Mouse (Mus musculus): ENCODE results near the gene Lef1. TPM values are rescaled to one million over a fixed set of nuclear protein-coding genes. Genes with fewer than 3 reads are reported as not detected.

The Lef1 gene
- polyA plus RNA-seq (2012; ENCODE audit: insufficient read depth, insufficient read length, missing spikeins): not detected in 2 replicates

GRCm38 (mm10) chr3:131110191-131111150, at the start of gene Lef1:
Gene Lef1, plus strand, starts transcription at chr3:131110471.
- Histone ChIP-seq H3K4me1 (ENCODE audit: control insufficient read depth, insufficient read depth, low read length) (no peaks in the 10 kb centered on the region), H3K4me3 (ENCODE audit: insufficient read depth, low read length) (peak within 1 kb of the TSS; percentile 56), H3K27ac (ENCODE audit: insufficient read depth, low read depth, low read length) (no peak within 1 kb of the TSS)
- TF ChIP-seq POLR2A (IDR thresholded peaks at IDR 0.05; ENCODE audit: borderline replicate concordance, low read depth, low read length) (no peak), CTCF (IDR thresholded peaks at IDR 0.05; ENCODE audit: low read depth, low read length) (no peak)

GRCm38 (mm10) chr3:131065001-131065400, 45.3 kb upstream of the Lef1 start:
- Histone ChIP-seq H3K4me1 (ENCODE audit: control insufficient read depth, insufficient read depth, low read length) (no peaks in the 10 kb centered on the region), H3K27ac (ENCODE audit: insufficient read depth, low read depth, low read length) (no peak overlapping the region), H3K4me3 (ENCODE audit: insufficient read depth, low read length) (no peak overlapping the region)
- TF ChIP-seq CTCF (IDR thresholded peaks at IDR 0.05; ENCODE audit: low read depth, low read length): no peak
- no peak for TF ChIP-seq POLR2A (IDR thresholded peaks at IDR 0.05; ENCODE audit: borderline replicate concordance, low read depth, low read length)

- Histone ChIP-seq H3K27ac (ENCODE audit: insufficient read depth, low read depth, low read length) (no peak overlapping the region), H3K4me1 (ENCODE audit: control insufficient read depth, insufficient read depth, low read length) (no peaks in the 10 kb centered on the region), H3K4me3 (ENCODE audit: insufficient read depth, low read length) (no peak overlapping the region)
- TF ChIP-seq CTCF (IDR thresholded peaks at IDR 0.05; ENCODE audit: low read depth, low read length) (no peak), POLR2A (IDR thresholded peaks at IDR 0.05; ENCODE audit: borderline replicate concordance, low read depth, low read length) (no peak)
Observed at GRCm38 (mm10) chr3:131066171-131066570, 44.1 kb upstream of the Lef1 start.

- TF ChIP-seq POLR2A (IDR thresholded peaks at IDR 0.05; ENCODE audit: borderline replicate concordance, low read depth, low read length) (no peak), CTCF (IDR thresholded peaks at IDR 0.05; ENCODE audit: low read depth, low read length) (no peak)
- Histone ChIP-seq H3K4me1 (ENCODE audit: control insufficient read depth, insufficient read depth, low read length) (no peaks in the 10 kb centered on the region), H3K27ac (ENCODE audit: insufficient read depth, low read depth, low read length) (no peak overlapping the region), H3K4me3 (ENCODE audit: insufficient read depth, low read length) (no peak overlapping the region)
Observed at GRCm38 (mm10) chr3:131068000-131068399, 42.3 kb upstream of the Lef1 start.

GRCm38 (mm10) chr3:131070210-131070609, 40.1 kb upstream of the Lef1 start:
- Histone ChIP-seq H3K27ac (ENCODE audit: insufficient read depth, low read depth, low read length) (no peak overlapping the region), H3K4me3 (ENCODE audit: insufficient read depth, low read length) (no peak overlapping the region), H3K4me1 (ENCODE audit: control insufficient read depth, insufficient read depth, low read length) (no peaks in the 10 kb centered on the region)
- TF ChIP-seq POLR2A (IDR thresholded peaks at IDR 0.05; ENCODE audit: borderline replicate concordance, low read depth, low read length): no peak
- TF ChIP-seq CTCF (IDR thresholded peaks at IDR 0.05; ENCODE audit: low read depth, low read length): no peak

- H3K4me1 ChIP-seq (ENCODE audit: control insufficient read depth, insufficient read depth, low read length): no peaks in the 10 kb centered on the region
- no peak overlapping the region for H3K4me3 ChIP-seq (ENCODE audit: insufficient read depth, low read length)
- H3K27ac ChIP-seq (ENCODE audit: insufficient read depth, low read depth, low read length): no peak overlapping the region
- TF ChIP-seq CTCF (IDR thresholded peaks at IDR 0.05; ENCODE audit: low read depth, low read length) (no peak), POLR2A (IDR thresholded peaks at IDR 0.05; ENCODE audit: borderline replicate concordance, low read depth, low read length) (no peak)
Observed at GRCm38 (mm10) chr3:131072661-131073060, 37.6 kb upstream of the Lef1 start.

GRCm38 (mm10) chr3:131073946-131074345, 36.3 kb upstream of the Lef1 start:
- no peak overlapping the region for H3K27ac ChIP-seq (ENCODE audit: insufficient read depth, low read depth, low read length)
- H3K4me3 ChIP-seq (ENCODE audit: insufficient read depth, low read length): no peak overlapping the region
- TF ChIP-seq CTCF (IDR thresholded peaks at IDR 0.05; ENCODE audit: low read depth, low read length) (no peak), POLR2A (IDR thresholded peaks at IDR 0.05; ENCODE audit: borderline replicate concordance, low read depth, low read length) (no peak)
- no peaks in the 10 kb centered on the region for H3K4me1 ChIP-seq (ENCODE audit: control insufficient read depth, insufficient read depth, low read length)

GRCm38 (mm10) chr3:131078041-131078621, 32.1 kb upstream of the Lef1 start:
- TF ChIP-seq CTCF (IDR thresholded peaks at IDR 0.05; ENCODE audit: low read depth, low read length) (no peak), POLR2A (IDR thresholded peaks at IDR 0.05; ENCODE audit: borderline replicate concordance, low read depth, low read length) (no peak)
- Histone ChIP-seq H3K27ac (ENCODE audit: insufficient read depth, low read depth, low read length) (no peak overlapping the region), H3K4me3 (ENCODE audit: insufficient read depth, low read length) (no peak overlapping the region), H3K4me1 (ENCODE audit: control insufficient read depth, insufficient read depth, low read length) (no peaks in the 10 kb centered on the region)

- no peaks in the 10 kb centered on the region for H3K4me1 ChIP-seq (ENCODE audit: control insufficient read depth, insufficient read depth, low read length)
- H3K27ac ChIP-seq (ENCODE audit: insufficient read depth, low read depth, low read length): no peak overlapping the region
- TF ChIP-seq POLR2A (IDR thresholded peaks at IDR 0.05; ENCODE audit: borderline replicate concordance, low read depth, low read length): no peak
- H3K4me3 ChIP-seq (ENCODE audit: insufficient read depth, low read length): no peak overlapping the region
Observed at GRCm38 (mm10) chr3:131078719-131079118, 31.6 kb upstream of the Lef1 start.

- TF ChIP-seq POLR2A (IDR thresholded peaks at IDR 0.05; ENCODE audit: borderline replicate concordance, low read depth, low read length) (no peak), CTCF (IDR thresholded peaks at IDR 0.05; ENCODE audit: low read depth, low read length) (no peak)
- no peak overlapping the region for H3K4me3 ChIP-seq (ENCODE audit: insufficient read depth, low read length)
- H3K27ac ChIP-seq (ENCODE audit: insufficient read depth, low read depth, low read length): no peak overlapping the region
- no peaks in the 10 kb centered on the region for H3K4me1 ChIP-seq (ENCODE audit: control insufficient read depth, insufficient read depth, low read length)
Observed at GRCm38 (mm10) chr3:131083722-131084121, 26.5 kb upstream of the Lef1 start.

Data from bone marrow macrophage, adult 2 months (primary cell).